Mouse (Mus musculus) adrenal gland, adult (tissue): ENCODE data around the gene Tbx20.

Experiments
- DNase-seq, 2 experiments: peaks; one replicate each; pipeline ENCODE4 v3.0.0; 2022 to 2023; ENCODE audit warnings: low spot score in 1 of 2; ENCODE audit not compliant: inconsistent age in 2 of 2

Gene Tbx20

DNA sequence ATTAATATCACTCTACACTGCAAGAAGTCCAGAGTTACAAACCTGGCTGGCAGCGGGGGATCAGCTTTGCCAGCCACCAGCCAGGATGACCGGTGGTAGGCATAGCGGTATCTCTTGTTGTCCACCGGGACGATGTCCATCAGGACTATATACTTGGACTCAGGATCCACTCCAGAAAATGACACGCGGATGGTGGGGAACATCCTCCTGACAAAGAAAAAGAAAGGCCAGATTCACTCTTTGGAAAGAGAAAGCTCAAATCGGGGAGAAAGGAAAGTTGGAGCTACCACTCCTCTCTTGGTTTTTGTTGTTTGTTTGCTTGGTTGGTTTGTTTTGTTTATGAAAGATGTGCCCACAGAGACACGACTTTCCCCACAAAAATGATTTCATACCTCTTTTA, 4.5 kb downstream of the Tbx20 start:
- no peak for DNase-seq

DNA sequence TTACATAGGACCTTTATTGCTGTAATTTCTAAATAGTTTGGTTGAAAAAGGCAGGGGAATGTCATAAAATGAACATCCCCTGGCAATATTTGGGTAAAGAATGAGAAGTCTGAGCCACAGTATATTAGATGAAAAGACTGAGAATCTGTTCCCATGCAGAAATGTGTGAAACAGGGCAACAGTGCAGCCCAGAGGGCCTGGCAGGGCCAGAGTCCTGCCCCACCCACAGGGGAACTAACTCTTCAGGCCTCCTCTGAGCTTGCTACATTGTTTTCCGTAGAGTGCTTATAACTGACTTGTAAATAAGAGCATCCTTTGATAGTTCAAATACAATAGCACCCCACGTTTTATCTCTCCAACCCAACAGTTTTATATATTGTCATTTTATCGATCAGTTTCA, 7.0 kb downstream of the Tbx20 start:
- no peak for DNase-seq

- DNase-seq = no peak
Observed at GRCm38 (mm10) chr9:24765572-24765971, 8.5 kb downstream of the Tbx20 start.

- peak in 1 of 2 experiments; percentile 55 for DNase-seq
Observed at GRCm38 (mm10) chr9:24760461-24760860, 13.6 kb downstream of the Tbx20 start.

DNA sequence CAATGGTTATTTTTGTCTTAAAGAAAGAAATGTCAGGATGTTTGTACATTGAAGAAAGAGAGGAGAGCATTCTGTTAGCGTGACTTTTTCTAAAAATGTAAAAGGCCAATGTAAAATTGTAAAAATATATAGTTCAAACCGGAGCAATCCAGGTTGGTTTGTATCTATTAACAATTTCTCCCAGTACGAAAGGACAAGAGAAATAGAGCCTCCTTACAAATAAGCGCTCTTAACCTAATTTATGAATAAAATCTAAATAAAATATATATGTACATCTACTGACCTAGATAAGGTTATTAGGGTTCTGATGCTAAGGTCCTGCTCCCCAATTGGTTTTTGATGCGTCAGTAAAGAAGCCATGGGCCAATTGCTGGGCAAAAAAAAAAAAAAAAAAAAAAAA, 29.1 kb downstream of the Tbx20 start:
- no peak for DNase-seq

GRCm38 (mm10) chr9:24701246-24701645, 72.9 kb downstream of the Tbx20 start:
- no peak for DNase-seq

- no peak for DNase-seq
Observed at GRCm38 (mm10) chr9:24696405-24696778, 77.7 kb downstream of the Tbx20 start.

- DNase-seq = peak; percentile 7 to 29
Observed at GRCm38 (mm10) chr9:24695700-24696404, 78.3 kb downstream of the Tbx20 start, which contains the start of gene Dpy19l2. Dpy19l2 (minus strand) TSS chr9:24696293.
